Mouse (Mus musculus) MEL (cell line): Measurements from ENCODE around the gene Ferd3l. TPM values are rescaled to one million over a fixed set of nuclear protein-coding genes. Genes with fewer than 3 reads are reported as not detected.

Experiments used
- DNase-seq: peaks from one replicate; pipeline ENCODE4 v3.0.0; 2011; ENCODE audit warnings: low read depth, low spot score
- H3K27ac ChIP-seq: 2 replicates; pipeline ENCODE4 v1.5.1; 2012; ENCODE audit warnings: low read depth, mild to moderate bottlenecking, control low read depth, low read length, moderate library complexity; ENCODE audit not compliant: control insufficient read depth
- H3K27me3 ChIP-seq, 2 experiments: fragments of 150-350 bp in 1 of 2; sonication (generic) in 1 of 2; 2 replicates each; pipeline ENCODE4 v1.6.1; 2012; ENCODE audit warnings: low read length in 2 of 2, mild to moderate bottlenecking in 2 of 2, improper control_type of control experiment in 1 of 2, moderate library complexity in 1 of 2; ENCODE audit not compliant: insufficient read depth in 2 of 2, control insufficient read depth in 1 of 2
- H3K36me3 ChIP-seq, 2 experiments: 2 replicates each; pipeline ENCODE4 v1.6.1; 2012 to 2014; ENCODE audit warnings: low read length in 2 of 2, improper control_type of control experiment in 1 of 2, inconsistent platforms in 1 of 2, mild to moderate bottlenecking in 1 of 2; ENCODE audit not compliant: insufficient read depth in 2 of 2, control insufficient read depth in 1 of 2
- H3K4me1 ChIP-seq, 2 experiments: fragments of 150-350 bp in 1 of 2; sonication (generic) in 1 of 2; 2 replicates each; pipeline ENCODE4 v1.6.1; 2012; ENCODE audit warnings: low read length in 2 of 2, improper control_type of control experiment in 1 of 2, mild to moderate bottlenecking in 1 of 2; ENCODE audit not compliant: insufficient read depth in 2 of 2, control insufficient read depth in 1 of 2
- H3K4me3 ChIP-seq, 2 experiments: fragments of 150-350 bp in 1 of 2; sonication (generic) in 1 of 2; 2 replicates each; pipeline ENCODE4 v1.5.1; 2012; ENCODE audit warnings: low read depth in 2 of 2, low read length in 2 of 2, mild to moderate bottlenecking in 2 of 2, moderate library complexity in 2 of 2, control low read depth in 1 of 2, improper control_type of control experiment in 1 of 2; ENCODE audit not compliant: control insufficient read depth in 1 of 2, insufficient read depth in 1 of 2
- H3K79me2 ChIP-seq: 2 replicates; pipeline ENCODE4 v1.6.1; 2012; ENCODE audit warnings: mild to moderate bottlenecking, low read length, moderate library complexity; ENCODE audit not compliant: control insufficient read depth, poor library complexity, insufficient read depth
- H3K9ac ChIP-seq: 2 replicates; pipeline ENCODE4 v1.6.1; 2012; ENCODE audit warnings: low read depth, mild to moderate bottlenecking, control low read depth, low read length, moderate library complexity; ENCODE audit not compliant: control insufficient read depth, poor library complexity, severe bottlenecking
- H3K9me3 ChIP-seq: fragments of 150-350 bp; sonication (generic); replicated peaks from 2 replicates; pipeline ENCODE4 v1.6.1; 2012; ENCODE audit warnings: mild to moderate bottlenecking, low read length, improper control_type of control experiment, moderate library complexity; ENCODE audit not compliant: insufficient read depth
- CHD1 ChIP-seq: IDR thresholded peaks from 2 replicates; pipeline ENCODE4 v1.6.1; 2012; ENCODE audit warnings: low read depth, mild to moderate bottlenecking, inconsistent platforms, low read length, improper control_type of control experiment
- CHD2 ChIP-seq: IDR thresholded peaks from 2 replicates; pipeline ENCODE4 v1.6.1; 2011; ENCODE audit warnings: low read length, improper control_type of control experiment
- E2F4 ChIP-seq: IDR thresholded peaks from 2 replicates; pipeline ENCODE4 v1.6.1; 2011; ENCODE audit warnings: low read depth, low read length, improper control_type of control experiment, borderline replicate concordance
- ETS1 ChIP-seq: IDR thresholded peaks from 2 replicates; pipeline ENCODE4 v1.6.1; 2012; ENCODE audit warnings: low read depth, mild to moderate bottlenecking, inconsistent platforms, low read length, improper control_type of control experiment, moderate library complexity
- JUND ChIP-seq: IDR thresholded peaks from 2 replicates; pipeline ENCODE4 v1.6.1; 2011; ENCODE audit warnings: low read depth, mild to moderate bottlenecking, improper control_type of control experiment, low read length
- KAT2A ChIP-seq: conservative IDR thresholded peaks from 2 replicates; pipeline ENCODE4 v1.6.1; 2012; ENCODE audit warnings: low read depth, low read length, improper control_type of control experiment, inconsistent platforms
- MAFK ChIP-seq: IDR thresholded peaks from 2 replicates; pipeline ENCODE4 v1.6.1; 2011; ENCODE audit warnings: low read depth, mild to moderate bottlenecking, low read length, improper control_type of control experiment, borderline replicate concordance
- MAX ChIP-seq: IDR thresholded peaks from 2 replicates; pipeline ENCODE4 v1.6.1; 2011; ENCODE audit warnings: low read length, improper control_type of control experiment
- MEF2A ChIP-seq: IDR thresholded peaks from 2 replicates; pipeline ENCODE4 v1.6.1; 2014; ENCODE audit warnings: low read depth, mild to moderate bottlenecking, inconsistent platforms, low read length, improper control_type of control experiment; ENCODE audit not compliant: poor library complexity, insufficient replicate concordance, severe bottlenecking; ENCODE audit errors: extremely low read depth
- MXI1 ChIP-seq: IDR thresholded peaks from 2 replicates; pipeline ENCODE4 v1.6.1; 2011; ENCODE audit warnings: mild to moderate bottlenecking, low read depth, low read length, improper control_type of control experiment
- POLR2A ChIP-seq, 2 experiments: IDR thresholded peaks; 2 replicates each; pipeline ENCODE4 v1.6.1; 2011 to 2012; ENCODE audit warnings: low read length in 2 of 2, mild to moderate bottlenecking in 2 of 2, control low read depth in 1 of 2, improper control_type of control experiment in 1 of 2, low read depth in 1 of 2, moderate library complexity in 1 of 2; ENCODE audit not compliant: control insufficient read depth in 1 of 2, insufficient read depth in 1 of 2, poor library complexity in 1 of 2
- SIN3A ChIP-seq: IDR thresholded peaks from 2 replicates; pipeline ENCODE4 v1.6.1; 2012; ENCODE audit warnings: low read length, improper control_type of control experiment, inconsistent platforms
- SMC3 ChIP-seq: IDR thresholded peaks from 2 replicates; pipeline ENCODE4 v1.6.1; 2011; ENCODE audit warnings: low read depth, low read length, improper control_type of control experiment
- TBP ChIP-seq: IDR thresholded peaks from 2 replicates; pipeline ENCODE4 v1.8.0; 2011; ENCODE audit warnings: low read depth, low read length, improper control_type of control experiment
- ZC3H11A ChIP-seq: IDR thresholded peaks from 2 replicates; pipeline ENCODE4 v1.6.1; 2012; ENCODE audit warnings: low read depth, mild to moderate bottlenecking, inconsistent platforms, low read length, improper control_type of control experiment
- ZNF384 ChIP-seq: IDR thresholded peaks from 2 replicates; pipeline ENCODE4 v1.6.1; 2012; ENCODE audit warnings: low read depth, mild to moderate bottlenecking, inconsistent platforms, low read length, improper control_type of control experiment
- polyA plus RNA-seq, 2 experiments: library from polyadenylated mRNA; stranded (reverse) in 1 of 2; unstranded in 1 of 2; fragments of >175 nt in 1 of 2; fragments of >200 nt in 1 of 2; gene quantifications; 2 replicates each; pipeline versions ENCODE4 v1.2.1 to v1.2.4; 2012; ENCODE audit warnings: low replicate concordance in 2 of 2, low read depth in 1 of 2; ENCODE audit not compliant: insufficient read length in 2 of 2, insufficient read depth in 1 of 2, missing spikeins in 1 of 2
- total RNA-seq: library from RNA; depleted of rRNA; stranded (reverse); fragments of 300-350 nt; gene quantifications from 2 replicates; pipeline ENCODE4 v1.2.3, GENCODE M21; 2012

The Ferd3l gene
- total and polyA plus RNA-seq, 3 experiments: not detected

GRCm38 (mm10) chr12:33961013-33961412 is 32.8 kb downstream of the Ferd3l start:
- Histone ChIP-seq H3K27me3 (no peaks in the 10 kb centered on the region), H3K4me1 (no peaks in the 10 kb centered on the region), H3K36me3 (no peaks in the 10 kb centered on the region), H3K79me2 (no peaks in the 10 kb centered on the region), H3K9ac (no peak overlapping the region), H3K9me3 (no peaks in the 10 kb centered on the region), H3K27ac (no peak overlapping the region), H3K4me3 (no peak overlapping the region)
- no peak for TF ChIP-seq ETS1
- no peak for TF ChIP-seq ZNF384
- no peak for TF ChIP-seq MAX
- no peak for TF ChIP-seq SIN3A
- no peak for TF ChIP-seq CHD2
- no peak for TF ChIP-seq JUND
- no peak for TF ChIP-seq E2F4
- no peak for TF ChIP-seq TBP
- TF ChIP-seq POLR2A (IDR thresholded peaks at IDR 0.05; ENCODE audit: control insufficient read depth in 1 of 2, insufficient read depth in 1 of 2, low read depth in 1 of 2, low read length in 2 of 2, poor library complexity in 1 of 2): no peak
- no peak for TF ChIP-seq CHD1
- no peak for TF ChIP-seq ZC3H11A
- no peak for TF ChIP-seq MAFK
- DNase-seq: no peak

GRCm38 (mm10) chr12:33962118-33962772 is 34.0 kb downstream of the Ferd3l start:
- Histone ChIP-seq H3K27ac (no peak overlapping the region), H3K4me3 (no peak overlapping the region), H3K36me3 (no peaks in the 10 kb centered on the region), H3K27me3 (no peaks in the 10 kb centered on the region), H3K9ac (no peak overlapping the region), H3K4me1 (no peaks in the 10 kb centered on the region), H3K9me3 (no peaks in the 10 kb centered on the region), H3K79me2 (no peaks in the 10 kb centered on the region)
- TF ChIP-seq KAT2A: no peak
- no peak for TF ChIP-seq POLR2A (IDR thresholded peaks at IDR 0.05; ENCODE audit: control insufficient read depth in 1 of 2, insufficient read depth in 1 of 2, low read depth in 1 of 2, low read length in 2 of 2, poor library complexity in 1 of 2)
- TF ChIP-seq MEF2A: no peak
- TF ChIP-seq SMC3: no peak
- TF ChIP-seq MXI1: no peak
- no peak for DNase-seq

- H3K27me3 ChIP-seq: no peaks in the 10 kb centered on the region
- H3K4me1 ChIP-seq: no peaks in the 10 kb centered on the region
- no peak overlapping the region for H3K27ac ChIP-seq
- no peaks in the 10 kb centered on the region for H3K36me3 ChIP-seq
- no peaks in the 10 kb centered on the region for H3K9me3 ChIP-seq
- no peak for TF ChIP-seq MAX
- no peak for TF ChIP-seq MAFK
- TF ChIP-seq MXI1: no peak
- H3K4me3 ChIP-seq: no peak overlapping the region
- no peaks in the 10 kb centered on the region for H3K79me2 ChIP-seq
- no peak overlapping the region for H3K9ac ChIP-seq
- DNase-seq: no peak
These were observed 34.5 kb downstream of the Ferd3l start for GRCm38 (mm10) chr12:33962773-33963130.
